Mouse (Mus musculus) midbrain, postnatal 0 days (tissue): ENCODE results near the gene Mllt11. TPM values are rescaled to one million over a fixed set of nuclear protein-coding genes. Genes with fewer than 3 reads are reported as not detected.

ENCODE experiments used
- ATAC-seq: fragments of 200-750 bp; cut with Nextera tagmentation; 2 replicates; pipeline ENCODE4 v1.8.0; 2017; ENCODE audit warnings: moderate number of reproducible peaks, mild to moderate bottlenecking, moderate TSS enrichment, moderate library complexity; ENCODE audit not compliant: low FRiP score
- DNase-seq: peaks from one replicate; pipeline ENCODE4 v3.0.0-alpha.2; 2015; ENCODE audit warnings: low spot score
- H3K27ac ChIP-seq: fragments of 300-500 bp; sonication (generic); 2 replicates; pipeline ENCODE4 v1.5.1; 2014; ENCODE audit warnings: low read depth, mild to moderate bottlenecking, low read length, mixed read lengths
- H3K27me3 ChIP-seq: fragments of 300-500 bp; sonication (generic); 2 replicates; pipeline ENCODE4 v1.6.1; 2014; ENCODE audit warnings: low read length, control low read depth, mixed read lengths; ENCODE audit not compliant: insufficient read depth
- H3K36me3 ChIP-seq: fragments of 300-500 bp; sonication (generic); 2 replicates; pipeline ENCODE4 v1.6.1; 2014; ENCODE audit warnings: low read length, control low read depth, mixed read lengths; ENCODE audit not compliant: insufficient read depth
- H3K4me1 ChIP-seq: fragments of 300-500 bp; sonication (generic); 2 replicates; pipeline ENCODE4 v1.6.1; 2014; ENCODE audit warnings: mild to moderate bottlenecking, control low read depth, antibody characterized with exemption, low read length, mixed read lengths; ENCODE audit not compliant: insufficient read depth
- H3K4me2 ChIP-seq: fragments of 300-500 bp; sonication (generic); 2 replicates; pipeline ENCODE4 v1.6.1; 2014; ENCODE audit warnings: low read depth, mild to moderate bottlenecking, low read length, mixed read lengths; ENCODE audit not compliant: poor library complexity, severe bottlenecking
- H3K4me3 ChIP-seq: fragments of 300-500 bp; sonication (generic); 2 replicates; pipeline ENCODE4 v1.5.1; 2014; ENCODE audit warnings: low read depth, mild to moderate bottlenecking, low read length, moderate library complexity
- H3K9ac ChIP-seq: fragments of 300-500 bp; sonication (generic); replicated peaks from 2 replicates; pipeline ENCODE4 v1.6.1; 2014; ENCODE audit warnings: mild to moderate bottlenecking, low read length, moderate library complexity, mixed read lengths; ENCODE audit not compliant: poor library complexity, severe bottlenecking
- H3K9me3 ChIP-seq: fragments of 300-500 bp; sonication (generic); 2 replicates; pipeline ENCODE4 v1.6.1; 2016; ENCODE audit warnings: low read length, control low read depth
- CTCF ChIP-seq: IDR thresholded peaks from 2 replicates; pipeline ENCODE4 v1.5.1; 2016; ENCODE audit warnings: antibody characterized with exemption, mild to moderate bottlenecking
- WGBS: fragments of 180-500 bp; shearing (Covaris S2); extraction: QIAGEN DNeasy Blood & Tissue Kit; methylation state at CpG from one replicate; pipeline ENCODE4 v1.1.7; 2014; 5-methylcytosine and 5-hydroxymethylcytosine counted together
- polyA plus RNA-seq: library from polyadenylated mRNA; unstranded; fragments of >200 nt; fragmentation: Nextera tagmentation; extraction: Ambion mirVana; gene quantifications from 2 replicates; pipeline ENCODE4 v1.2.1, GENCODE M21; 2015
- total RNA-seq: library from RNA; depleted of rRNA; stranded (reverse); fragments of >200 nt; gene quantifications from 2 replicates; pipeline ENCODE4 v1.2.3, GENCODE M21; 2014

Gene Mllt11
- total and polyA plus RNA-seq, 2 experiments from 2014 or later, result 367 to 738 TPM

- 86% methylated on average over 6 of the region's 6 CpGs for WGBS
- Histone ChIP-seq H3K4me2 (no peak overlapping the region), H3K27me3 (no peaks in the 10 kb centered on the region), H3K9ac (no peak overlapping the region), H3K36me3 (no peaks in the 10 kb centered on the region), H3K9me3 (no peaks in the 10 kb centered on the region), H3K4me3 (no peak overlapping the region), H3K27ac (no peak overlapping the region), H3K4me1 (no peaks in the 10 kb centered on the region)
- no peak for TF ChIP-seq CTCF
- DNase-seq, result no peak
- ATAC-seq, result no peak
Observed at GRCm38 (mm10) chr3:95275161-95275560, 43.2 kb upstream of the Mllt11 start.

DNA sequence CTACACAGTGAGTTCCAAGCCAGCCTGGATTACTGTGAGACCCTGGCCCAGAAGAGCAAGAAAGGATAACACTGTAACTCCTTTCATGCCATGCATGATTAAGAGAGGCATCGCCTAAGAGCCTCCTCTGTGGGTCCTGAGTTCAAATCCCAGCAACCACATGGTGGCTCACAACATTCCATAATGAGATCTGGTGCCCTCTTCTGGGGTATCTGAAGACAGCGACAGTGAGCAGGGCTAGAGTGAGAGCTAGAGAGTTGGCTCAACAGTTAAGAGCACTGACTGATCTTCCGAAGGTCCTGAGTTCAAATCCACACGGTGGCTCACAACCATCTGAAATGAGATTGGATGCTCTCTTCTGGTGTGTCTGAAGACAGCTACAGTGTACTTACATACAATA, 42.5 kb upstream of the Mllt11 start:
- H3K27ac ChIP-seq, result no peak overlapping the region
- no peak for TF ChIP-seq CTCF
- ATAC-seq (no peak), DNase-seq (no peak)
- H3K9me3 ChIP-seq, result no peaks in the 10 kb centered on the region
- no peaks in the 10 kb centered on the region for H3K27me3 ChIP-seq
- H3K4me1 ChIP-seq, result no peaks in the 10 kb centered on the region
- H3K4me2 ChIP-seq, result no peak overlapping the region
- H3K36me3 ChIP-seq, result 0 out of 2 replicates have a peak, but pooled peaks cover 4% of the 10 kb centered on the region
- 92% methylated on average over 4 of the region's 4 CpGs for WGBS
- no peak overlapping the region for H3K9ac ChIP-seq
- H3K4me3 ChIP-seq, result no peak overlapping the region

GRCm38 (mm10) chr3:95273471-95273870, 41.5 kb upstream of the Mllt11 start:
- Histone ChIP-seq H3K4me3 (no peak overlapping the region), H3K36me3 (peaks cover 8% of the 10 kb centered on the region; the same call in 1 of the 2 replicates), H3K27me3 (no peaks in the 10 kb centered on the region), H3K9me3 (no peaks in the 10 kb centered on the region), H3K9ac (no peak overlapping the region), H3K4me1 (no peaks in the 10 kb centered on the region), H3K4me2 (no peak overlapping the region), H3K27ac (no peak overlapping the region)
- DNase-seq (no peak), ATAC-seq (no peak)
- TF ChIP-seq CTCF, result no peak
- 85% methylated on average over 5 of the region's 5 CpGs for WGBS

DNA sequence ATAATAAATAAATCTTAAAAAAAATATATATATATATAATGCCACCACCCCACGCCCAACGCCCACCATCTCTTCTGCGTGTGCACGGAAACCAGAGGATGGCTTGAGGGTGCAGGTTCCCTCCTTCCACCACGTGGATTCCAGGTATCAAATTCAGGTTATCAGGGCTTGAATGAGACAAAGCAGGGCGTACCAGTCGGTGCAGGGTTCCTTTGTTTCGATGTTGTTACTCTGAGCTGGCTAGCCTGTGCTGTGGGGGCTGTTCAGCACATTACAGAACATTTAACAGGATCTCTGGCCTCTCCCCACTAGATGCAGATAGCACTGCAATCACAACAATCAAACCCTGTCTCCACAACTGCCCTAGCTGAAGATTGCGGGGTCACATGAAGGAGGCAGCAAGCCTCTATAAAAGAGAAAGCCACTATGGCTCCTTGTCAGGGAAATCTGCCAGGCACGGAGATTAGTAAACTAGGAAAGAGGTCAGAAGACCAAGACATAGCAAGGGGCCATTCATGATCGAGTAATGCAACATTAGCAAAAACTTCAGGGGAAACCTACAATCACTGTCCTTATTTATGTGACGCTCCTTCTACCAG, 38.9 kb upstream of the Mllt11 start:
- WGBS, result 85% methylated on average over 12 of the region's 12 CpGs
- H3K27me3 ChIP-seq, result no peaks in the 10 kb centered on the region

GRCm38 (mm10) chr3:95269789-95270188, 37.8 kb upstream of the Mllt11 start:
- Histone ChIP-seq H3K4me3 (no peak overlapping the region), H3K4me2 (no peak overlapping the region), H3K4me1 (no peaks in the 10 kb centered on the region), H3K27ac (no peak overlapping the region), H3K9ac (no peak overlapping the region), H3K9me3 (no peaks in the 10 kb centered on the region), H3K36me3 (peaks cover 29% of the 10 kb centered on the region), H3K27me3 (no peaks in the 10 kb centered on the region)
- no peak for ATAC-seq
- DNase-seq, result no peak
- TF ChIP-seq CTCF, result no peak
- WGBS, result 86% methylated on average over 5 of the region's 5 CpGs

More for the DNA sequence above, 38.9 kb upstream of the Mllt11 start:
- Histone ChIP-seq H3K36me3 (peaks cover 25% of the 10 kb centered on the region), H3K4me3 (no peak overlapping the region), H3K27ac (no peak overlapping the region), H3K9me3 (no peaks in the 10 kb centered on the region), H3K9ac (no peak overlapping the region), H3K4me1 (no peaks in the 10 kb centered on the region), H3K4me2 (no peak overlapping the region)
- no peak for ATAC-seq
- no peak for DNase-seq
- no peak for TF ChIP-seq CTCF

DNA sequence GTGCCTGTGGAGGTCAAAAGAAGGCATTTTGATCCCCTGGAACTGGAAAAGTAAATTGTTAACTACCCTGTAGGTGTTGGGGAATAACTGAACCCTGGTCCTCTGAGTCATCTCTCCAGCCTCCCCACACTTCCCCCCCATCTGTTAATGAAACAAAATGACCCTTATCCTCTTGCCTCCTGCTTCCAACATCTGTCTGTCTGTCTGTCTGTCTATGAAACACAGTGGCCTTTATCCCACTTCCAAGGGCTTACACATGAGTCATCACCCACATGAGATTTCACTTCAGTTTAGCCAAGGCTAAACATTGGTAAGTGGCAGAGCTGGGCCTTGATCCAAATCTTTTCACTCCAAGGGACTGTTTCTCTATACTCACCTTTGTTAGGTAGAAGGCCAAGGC, 35.9 kb upstream of the Mllt11 start:
- H3K4me2 ChIP-seq, result no peak overlapping the region
- TF ChIP-seq CTCF, result no peak

More for the DNA sequence above, 35.9 kb upstream of the Mllt11 start:
- Histone ChIP-seq H3K27ac (no peak overlapping the region), H3K27me3 (no peaks in the 10 kb centered on the region), H3K9me3 (no peaks in the 10 kb centered on the region), H3K4me3 (no peak overlapping the region), H3K36me3 (peaks cover 45% of the 10 kb centered on the region), H3K9ac (no peak overlapping the region), H3K4me1 (no peaks in the 10 kb centered on the region)
- DNase-seq, result no peak
- ATAC-seq, result no peak
